Mouse (Mus musculus): ENCODE results near the gene Jmjd7.

DNA sequence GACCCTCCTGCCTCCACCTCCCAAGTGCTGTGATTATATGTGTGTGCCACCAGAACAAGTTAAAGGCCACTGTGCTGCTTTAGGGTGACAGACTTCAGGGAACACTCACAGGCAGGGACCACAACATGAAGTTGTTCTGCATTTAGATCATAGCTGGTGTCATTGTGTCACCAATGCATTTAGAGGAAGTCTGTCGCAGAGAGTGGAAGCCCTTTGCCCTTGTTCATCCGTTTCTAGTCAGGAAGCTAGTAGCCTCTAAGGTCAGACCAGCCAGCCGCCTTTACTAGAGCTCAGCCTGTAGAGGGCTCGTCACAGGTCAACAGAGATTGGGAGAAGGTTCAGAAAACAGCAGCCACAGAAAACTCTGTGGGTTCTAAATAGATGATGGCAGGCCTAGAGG is 18.6 kb upstream of the Jmjd7 start:
- no peak for TF ChIP-seq EP300 (IDR thresholded peaks at IDR 0.05; ENCODE audit: low read length)
- TF ChIP-seq E2F4 (IDR thresholded peaks at IDR 0.05; ENCODE audit: insufficient replicate concordance, low read depth, low read length): no peak
- TF ChIP-seq MAX (IDR thresholded peaks at IDR 0.05; ENCODE audit: low read length): no peak
